In the genomic region with DNA sequence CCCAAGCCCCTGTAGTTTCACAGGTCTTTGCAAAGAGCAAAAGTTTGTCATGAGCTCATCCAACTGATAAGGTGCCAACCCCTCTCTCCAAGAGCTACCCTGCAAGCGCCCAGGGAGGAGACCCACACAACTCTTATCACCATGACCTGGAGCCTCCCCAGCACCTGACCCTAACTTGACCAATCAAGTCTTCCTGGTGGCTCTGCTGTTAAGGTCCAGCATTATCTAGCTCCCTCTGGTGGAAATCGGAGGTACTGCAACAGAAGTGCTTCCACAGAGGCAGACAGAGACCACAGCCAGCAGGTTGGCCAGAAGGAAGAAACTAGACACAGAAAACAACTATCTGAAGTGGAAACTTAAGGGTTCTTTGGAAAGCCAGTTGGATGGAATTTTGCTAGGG, we compare ENCODE assay signal across 9 mouse cellular contexts. TPM values are rescaled to one million over a fixed set of nuclear protein-coding genes. Genes with fewer than 3 reads are reported as not detected.
DNase-seq lines count a peak whose midpoint lies in the region; ATAC-seq and TF ChIP-seq lines count a peak whose summit lies in the region.
"Had no signal": no experiment of that assay in that cellular context is flagged by ENCODE, and none has a peak within 500 bp of the region (broad histone marks: within the 10 kb centered on the region; RNA-seq: fewer than 3 reads in every experiment).

No protein-coding gene starts in this region.

- no peak overlapping the region for H3K9ac ChIP-seq in kidney, embryonic 15.5 days
- no peak overlapping the region for H3K9ac ChIP-seq in stomach, postnatal 0 days (ENCODE audit: low read length)
- H3K9ac ChIP-seq: embryonic facial prominence, embryonic 15.5 days had no signal

- no peak overlapping the region for H3K4me2 ChIP-seq in kidney, embryonic 15.5 days
- no peak overlapping the region for H3K4me2 ChIP-seq in stomach, postnatal 0 days (replicated peaks; ENCODE audit: low read depth)
- H3K4me2 ChIP-seq: embryonic facial prominence, embryonic 15.5 days had no signal

- no peak overlapping the region for H3K27ac ChIP-seq in kidney, embryonic 15.5 days
- H3K27ac ChIP-seq in stomach, postnatal 0 days (replicated peaks) = no peak overlapping the region
- H3K27ac ChIP-seq: embryonic facial prominence, embryonic 15.5 days had no signal

- no peaks in the 10 kb centered on the region for H3K36me3 ChIP-seq in kidney, embryonic 15.5 days
- no peaks in the 10 kb centered on the region for H3K36me3 ChIP-seq in stomach, postnatal 0 days (ENCODE audit: control insufficient read depth, insufficient read depth, low read length)
- H3K36me3 ChIP-seq: embryonic facial prominence, embryonic 15.5 days had no signal

- H3K9me3 ChIP-seq in kidney, embryonic 15.5 days (replicated peaks) = no peaks in the 10 kb centered on the region
- no peaks in the 10 kb centered on the region for H3K9me3 ChIP-seq in stomach, postnatal 0 days (ENCODE audit: control insufficient read depth, low read length)
- H3K9me3 ChIP-seq: embryonic facial prominence, embryonic 15.5 days had no signal

- no peak overlapping the region for H3K4me3 ChIP-seq in kidney, embryonic 15.5 days (replicated peaks)
- H3K4me3 ChIP-seq in stomach, postnatal 0 days (ENCODE audit: low read depth, low read length) = no peak overlapping the region
- H3K4me3 ChIP-seq: embryonic facial prominence, embryonic 15.5 days had no signal

- H3K4me1 ChIP-seq in kidney, embryonic 15.5 days = peaks cover 9% of the 10 kb centered on the region
- peaks cover 3% of the 10 kb centered on the region; the same call in 1 of the 2 replicates for H3K4me1 ChIP-seq in stomach, postnatal 0 days (replicated peaks; ENCODE audit: control insufficient read depth, insufficient read depth)

- WGBS in kidney, embryonic 15.5 days = 21% methylated on average over 2 of the region's 2 CpGs
- WGBS in stomach, postnatal 0 days = 15% methylated on average over 2 of the region's 2 CpGs

- DNase-seq in kidney, adult 11 months = peak; percentile 76
- peak; percentile 86 for DNase-seq in brain, adult 2 months (ENCODE audit: low read depth, low spot score)
- peak; percentile 64 for DNase-seq in fibroblast of lung, adult 2 months (ENCODE audit: low read depth)
- DNase-seq in left cerebral cortex, postnatal 4 days = peak; percentile 78
- peak; percentile 91 for DNase-seq in naive thymus-derived CD4-positive, alpha-beta T cell, adult 2 months (ENCODE audit: low read depth)
- DNase-seq in stomach, postnatal 0 days (ENCODE audit: low spot score) = peak; percentile 85

- ATAC-seq in kidney, embryonic 15.5 days (replicated peaks; ENCODE audit: low FRiP score) = no peak
- peak; percentile 63 to 72 for ATAC-seq in hematopoietic stem cell, adult 5-6 weeks (replicated peaks in 1 of 2; ENCODE audit: insufficient read depth in 1 of 2, low FRiP score in 2 of 2, low TSS enrichment in 1 of 2, low read depth in 1 of 2, poor library complexity in 2 of 2, severe bottlenecking in 2 of 2)
- ATAC-seq in stomach, postnatal 0 days (ENCODE audit: low FRiP score, low TSS enrichment) = peak; percentile 35

- TF ChIP-seq CTCF in stomach, postnatal 0 days (IDR thresholded peaks at IDR 0.05; ENCODE audit: low read depth) = peak; percentile 99

- TF ChIP-seq EP300 in stomach, postnatal 0 days (optimal IDR thresholded peaks at IDR 0.05) = no peak

- intact Hi-C loops in left cerebral cortex, postnatal 4 days (cut with DNase I) = no loop called here

- peaks cover 2% of the 10 kb centered on the region; the same call in 1 of the 2 replicates for H3K27me3 ChIP-seq in kidney, embryonic 15.5 days
- no peaks in the 10 kb centered on the region for H3K27me3 ChIP-seq in stomach, postnatal 0 days (ENCODE audit: control insufficient read depth, insufficient read depth, low read length)
- H3K27me3 ChIP-seq: embryonic facial prominence, embryonic 15.5 days had no signal

RNA-seq across cellular contexts. Expression of a gene that starts 3.7 kb away (rescaled TPM):
- polyA plus RNA-seq in kidney, embryonic 15.5 days (2015; fragmentation: Nextera tagmentation; extraction: Ambion mirVana) = 269 and 295 TPM in 2 replicates
- total RNA-seq in hematopoietic stem cell, adult 5-6 weeks (2017) = 91.2 and 95.5 TPM in 2 replicates
- total RNA-seq in left cerebral cortex, postnatal 4 days (2021) = 100 to 1,000 TPM; 130 to 135 TPM
- 337 and 342 TPM in 2 replicates for polyA plus RNA-seq in stomach, postnatal 0 days (2015; fragmentation: Nextera tagmentation; extraction: Ambion mirVana)
